Mouse (Mus musculus): ENCODE results near the gene Nrxn3. TPM values are rescaled to one million over a fixed set of nuclear protein-coding genes. Genes with fewer than 3 reads are reported as not detected.

Nrxn3 gene
- total RNA-seq, 2 experiments from 2014 or later, result 0.05 TPM; not detected in 1

- no peak for TF ChIP-seq CTCF (IDR thresholded peaks at IDR 0.05)
- intact Hi-C loops (cut with DNase I), result no loop called here
- Histone ChIP-seq H3K4me3 (no peak overlapping the region), H3K27ac (no peak overlapping the region)
- no peak for DNase-seq
Observed at GRCm38 (mm10) chr12:89867124-89867523, 1144.4 kb downstream of the Nrxn3 start.

- DNase-seq, result no peak
- no peak for TF ChIP-seq CTCF (IDR thresholded peaks at IDR 0.05)
- Histone ChIP-seq H3K4me3 (no peak overlapping the region), H3K27ac (no peak overlapping the region)
- intact Hi-C loops (cut with DNase I), result no loop called here
Observed at GRCm38 (mm10) chr12:89882617-89883370, 1160.1 kb downstream of the Nrxn3 start.

- intact Hi-C loops (cut with DNase I), result no loop called here
- Histone ChIP-seq H3K4me3 (no peak overlapping the region), H3K27ac (no peak overlapping the region)
- TF ChIP-seq CTCF (IDR thresholded peaks at IDR 0.05), result no peak
- no peak for DNase-seq
Observed at GRCm38 (mm10) chr12:89884576-89884975, 1161.9 kb downstream of the Nrxn3 start.

- no peak for TF ChIP-seq CTCF (IDR thresholded peaks at IDR 0.05)
- no peak for DNase-seq
- H3K4me3 ChIP-seq, result no peak overlapping the region
- no peak overlapping the region for H3K27ac ChIP-seq
- intact Hi-C loops (cut with DNase I), result no loop called here
Observed at GRCm38 (mm10) chr12:89888647-89889046, 1166.0 kb downstream of the Nrxn3 start.

- Histone ChIP-seq H3K4me3 (no peak overlapping the region), H3K27ac (no peak overlapping the region)
- no peak for TF ChIP-seq CTCF (IDR thresholded peaks at IDR 0.05)
- intact Hi-C loops (cut with DNase I), result no loop called here
- no peak for DNase-seq
Observed at GRCm38 (mm10) chr12:89896901-89897300, 1174.2 kb downstream of the Nrxn3 start.

- H3K4me3 ChIP-seq, result no peak overlapping the region
- TF ChIP-seq CTCF (IDR thresholded peaks at IDR 0.05), result no peak
- no peak for DNase-seq
- H3K27ac ChIP-seq, result no peak overlapping the region
- intact Hi-C loops (cut with DNase I), result no loop called here
Observed at GRCm38 (mm10) chr12:89909578-89909977, 1186.9 kb downstream of the Nrxn3 start.

GRCm38 (mm10) chr12:89918138-89918829 lies 1195.6 kb downstream of the Nrxn3 start:
- H3K4me3 ChIP-seq, result no peak overlapping the region
- intact Hi-C loops (cut with DNase I), result no loop called here
- no peak for DNase-seq
- no peak overlapping the region for H3K27ac ChIP-seq
- no peak for TF ChIP-seq CTCF (IDR thresholded peaks at IDR 0.05)

- DNase-seq, result no peak
- intact Hi-C loops (cut with DNase I), result no loop called here
- Histone ChIP-seq H3K27ac (no peak overlapping the region), H3K4me3 (no peak overlapping the region)
- TF ChIP-seq CTCF (IDR thresholded peaks at IDR 0.05), result no peak
Observed at GRCm38 (mm10) chr12:89932338-89932737, 1209.7 kb downstream of the Nrxn3 start.

GRCm38 (mm10) chr12:89933630-89934029 lies 1211.0 kb downstream of the Nrxn3 start:
- no peak overlapping the region for H3K27ac ChIP-seq
- TF ChIP-seq CTCF (IDR thresholded peaks at IDR 0.05), result no peak
- no peak overlapping the region for H3K4me3 ChIP-seq
- intact Hi-C loops (cut with DNase I), result no loop called here
- DNase-seq, result no peak

GRCm38 (mm10) chr12:89940746-89941145 lies 1218.1 kb downstream of the Nrxn3 start:
- intact Hi-C loops (cut with DNase I), result no loop called here
- TF ChIP-seq CTCF (IDR thresholded peaks at IDR 0.05), result no peak
- Histone ChIP-seq H3K27ac (no peak overlapping the region), H3K4me3 (no peak overlapping the region)
- DNase-seq, result no peak

- DNase-seq, result no peak
- Histone ChIP-seq H3K4me3 (no peak overlapping the region), H3K27ac (no peak overlapping the region)
- intact Hi-C loops (cut with DNase I), result no loop called here
- TF ChIP-seq CTCF (IDR thresholded peaks at IDR 0.05), result no peak
Observed at GRCm38 (mm10) chr12:89945911-89946502, 1223.3 kb downstream of the Nrxn3 start.

- Histone ChIP-seq H3K4me3 (no peak overlapping the region), H3K27ac (no peak overlapping the region)
- intact Hi-C loops (cut with DNase I), result no loop called here
- no peak for TF ChIP-seq CTCF (IDR thresholded peaks at IDR 0.05)
- DNase-seq, result no peak
Observed at GRCm38 (mm10) chr12:89946522-89946921, 1223.8 kb downstream of the Nrxn3 start.

- no peak for TF ChIP-seq CTCF (IDR thresholded peaks at IDR 0.05)
Observed at GRCm38 (mm10) chr12:89953237-89953636, 1230.6 kb downstream of the Nrxn3 start.

More at GRCm38 (mm10) chr12:89953237-89953636, 1230.6 kb downstream of the Nrxn3 start:
- intact Hi-C loops (cut with DNase I), result no loop called here
- Histone ChIP-seq H3K27ac (no peak overlapping the region), H3K4me3 (no peak overlapping the region)
- DNase-seq, result no peak
